Mouse (Mus musculus): ENCODE measurements around the gene Cdk15. TPM values are rescaled to one million over a fixed set of nuclear protein-coding genes. Genes with fewer than 3 reads are reported as not detected.

Cdk15 gene
- total and polyA plus RNA-seq, 3 experiments: 0.32 TPM; not detected in 2

GRCm38 (mm10) chr1:59401253-59401652 lies 144.5 kb downstream of the Cdk15 start:
- intact Hi-C loops (cut with DNase I): no loop called here
- no peak overlapping the region for H3K27ac ChIP-seq

More at GRCm38 (mm10) chr1:59401253-59401652, 144.5 kb downstream of the Cdk15 start:
- Histone ChIP-seq H3K9ac (ENCODE audit: low read depth, low read length) (no peak overlapping the region), H3K4me1 (ENCODE audit: control insufficient read depth, insufficient read depth, low read length) (no peaks in the 10 kb centered on the region), H3K27me3 (ENCODE audit: control insufficient read depth, insufficient read depth, low read length) (no peaks in the 10 kb centered on the region), H3K79me2 (replicated peaks; ENCODE audit: control insufficient read depth, insufficient read depth, low read length) (no peaks in the 10 kb centered on the region), H3K4me3 (no peak overlapping the region), H3K36me3 (ENCODE audit: control insufficient read depth, insufficient read depth, low read length) (no peaks in the 10 kb centered on the region)
- 57% methylated on average over 4 of the region's 4 CpGs for WGBS
- TF ChIP-seq POLR2A (IDR thresholded peaks at IDR 0.05; ENCODE audit: insufficient read depth, low read depth, low read length) (no peak), CTCF (IDR thresholded peaks at IDR 0.05) (no peak), EP300 (IDR thresholded peaks at IDR 0.05; ENCODE audit: insufficient read depth, low read depth, low read length) (no peak)
- DNase-seq: no peak

Other genes starting within 250 kb of the Cdk15 start
- not detected for gene C2cd6, start 162.0 kb upstream of the Cdk15 start, total RNA-seq (2021)
- gene C2cd6, start 162.0 kb upstream of the Cdk15 start, polyA plus RNA-seq (2012; rRNA removed): not detected in 2 replicates
- gene Tmem237, start 136.5 kb upstream of the Cdk15 start, total RNA-seq (2021): 1 to 10 TPM; 3.5 to 3.7 TPM
- gene Tmem237, start 136.5 kb upstream of the Cdk15 start, polyA plus RNA-seq (2012; rRNA removed): 2.4 and 4.9 TPM in 2 replicates
- gene Mpp4, start 93.5 kb upstream of the Cdk15 start, total RNA-seq (2021): not detected
- gene Mpp4, start 93.5 kb upstream of the Cdk15 start, polyA plus RNA-seq (2012; rRNA removed): 0.26 and 0.45 TPM in 2 replicates
- 1 to 10 TPM; 9.8 to 9.9 TPM for gene Als2, start 19.7 kb upstream of the Cdk15 start, total RNA-seq (2021)
- 2.8 and 4.7 TPM in 2 replicates for gene Als2, start 19.7 kb upstream of the Cdk15 start, polyA plus RNA-seq (2012; rRNA removed)
- 1 to 10 TPM; 5.3 to 7.0 TPM for gene Fzd7, start 225.5 kb downstream of the Cdk15 start, total RNA-seq (2021)
- gene Fzd7, start 225.5 kb downstream of the Cdk15 start, polyA plus RNA-seq (2012; rRNA removed): 5.8 TPM in 2 replicates